Mouse (Mus musculus) urinary bladder, adult 18-20 months (tissue): ENCODE measurements at regions not wholly inside any gene's neighbourhood (a gene's known extent, or its start where the extent isn't known, plus 50 kb on each side); places are given as distances from the start of the nearest gene placed in this dataset.

Source experiments
- DNase-seq, 2 experiments: peaks; one replicate each; pipeline ENCODE4 v3.0.0; 2022; ENCODE audit warnings: low spot score in 2 of 2, mixed read lengths in 2 of 2

DNA sequence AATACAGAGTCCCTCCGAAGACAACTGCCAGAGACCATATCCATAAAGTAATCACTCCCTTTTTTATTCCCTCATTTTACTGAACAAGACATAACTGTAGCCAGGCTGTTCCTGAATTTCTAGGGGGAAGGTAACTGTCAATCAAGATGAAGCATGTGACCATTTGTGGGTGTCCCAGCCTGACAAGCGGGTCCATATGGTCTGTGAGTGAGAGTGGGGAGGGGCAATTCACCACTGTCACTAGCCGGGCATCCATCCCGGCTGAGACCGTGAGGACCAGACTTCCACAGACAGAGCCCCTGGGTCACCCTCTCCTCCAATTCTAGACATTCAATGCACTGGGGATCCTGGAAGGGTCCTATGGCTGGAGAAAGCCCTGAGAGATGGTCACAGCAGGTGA is 54.6 kb downstream of the Gm11733 start:
- no peak for DNase-seq

DNA sequence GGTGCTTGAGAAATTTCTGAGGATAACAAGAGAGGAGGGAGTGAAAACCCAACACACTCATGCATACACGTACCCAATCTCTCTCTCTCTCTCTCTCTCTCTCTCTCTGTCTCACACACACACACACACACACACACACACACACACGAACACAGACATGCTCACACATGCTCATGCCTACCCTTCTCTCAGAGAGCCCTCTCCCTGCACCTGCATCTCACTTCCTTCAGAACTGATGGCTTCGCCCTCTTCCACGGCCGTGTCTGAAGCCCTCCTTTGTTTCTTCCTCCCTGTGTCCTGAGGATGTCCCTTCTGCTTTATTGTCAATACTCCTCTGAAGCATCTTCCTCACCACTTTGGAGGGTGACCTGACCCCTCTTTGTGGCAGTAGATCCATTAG is 56.4 kb downstream of the Gm11733 start:
- no peak for DNase-seq

DNA sequence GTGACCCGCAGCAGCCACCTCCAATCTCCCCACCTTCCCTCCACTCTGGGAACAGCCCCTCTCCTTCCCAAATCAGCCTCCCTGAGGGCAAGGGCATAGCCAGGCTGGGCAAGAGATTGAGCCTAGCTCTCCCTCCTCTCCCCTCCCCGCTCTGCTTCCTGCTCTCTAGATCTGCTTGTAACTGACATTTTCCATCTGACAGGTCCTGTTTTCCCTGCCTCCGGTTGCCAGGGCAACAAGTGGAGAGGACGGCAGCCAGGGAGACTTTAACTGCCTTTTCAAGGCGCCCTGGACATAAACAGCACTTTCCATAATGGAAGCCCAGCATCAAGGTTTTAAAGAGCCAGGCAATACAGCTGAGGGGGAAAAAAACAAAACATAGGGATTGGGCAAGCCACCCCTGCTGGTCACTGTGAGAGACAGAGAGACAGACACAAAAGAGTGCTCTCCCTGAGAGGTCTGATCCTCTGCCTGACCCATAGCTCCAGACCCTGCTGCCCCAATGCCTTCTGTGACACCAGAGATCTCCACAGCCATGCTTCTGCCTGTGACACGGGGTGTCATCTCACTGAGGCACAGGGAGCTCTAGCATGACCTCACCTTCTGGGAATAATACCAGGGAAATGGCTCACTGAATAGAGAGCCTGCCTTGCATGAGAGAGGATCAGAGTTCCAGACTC is 57.2 kb downstream of the Gm11733 start:
- no peak for DNase-seq

DNA sequence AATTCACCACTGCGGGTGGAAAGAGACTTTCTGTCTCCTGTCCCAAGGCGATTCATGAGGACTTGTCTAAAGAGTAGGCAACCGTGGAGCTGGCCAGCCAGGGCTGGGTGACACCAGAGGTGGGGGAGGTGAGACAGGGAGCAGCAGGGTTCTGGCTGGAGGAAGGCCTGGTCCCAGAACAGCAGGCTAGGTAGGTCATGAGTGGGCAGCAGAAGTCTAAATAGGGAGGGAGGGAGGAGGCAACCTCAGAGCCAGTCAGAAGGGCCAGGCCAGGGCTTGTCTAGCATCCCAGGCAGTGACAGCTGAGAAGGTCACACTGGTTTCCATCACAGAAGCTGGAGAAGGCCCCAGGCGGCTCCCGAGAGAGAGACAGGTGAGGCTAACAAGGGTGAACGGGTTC is 59.0 kb downstream of the Gm11733 start:
- no peak for DNase-seq

DNA sequence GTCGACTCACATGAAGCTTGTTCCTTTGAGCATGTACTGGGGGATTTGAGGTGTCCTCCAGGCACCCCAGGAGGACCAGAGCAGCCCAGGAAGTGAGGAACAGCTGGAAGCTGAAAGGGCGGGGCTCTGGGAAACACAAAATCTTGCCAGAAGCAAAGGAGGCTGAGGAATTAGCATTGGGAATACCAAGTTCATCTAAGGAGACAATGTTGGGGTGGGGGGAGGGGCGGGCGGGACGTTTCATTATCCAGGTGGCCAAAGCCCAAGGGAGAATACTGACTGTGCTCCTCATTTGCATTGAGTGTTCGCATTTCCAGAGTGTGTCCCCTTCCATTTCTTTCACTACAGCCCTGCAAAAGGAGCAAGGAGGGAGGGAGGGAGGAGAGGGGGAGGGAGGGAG is 60.3 kb downstream of the Gm11733 start:
- DNase-seq, result no peak

DNA sequence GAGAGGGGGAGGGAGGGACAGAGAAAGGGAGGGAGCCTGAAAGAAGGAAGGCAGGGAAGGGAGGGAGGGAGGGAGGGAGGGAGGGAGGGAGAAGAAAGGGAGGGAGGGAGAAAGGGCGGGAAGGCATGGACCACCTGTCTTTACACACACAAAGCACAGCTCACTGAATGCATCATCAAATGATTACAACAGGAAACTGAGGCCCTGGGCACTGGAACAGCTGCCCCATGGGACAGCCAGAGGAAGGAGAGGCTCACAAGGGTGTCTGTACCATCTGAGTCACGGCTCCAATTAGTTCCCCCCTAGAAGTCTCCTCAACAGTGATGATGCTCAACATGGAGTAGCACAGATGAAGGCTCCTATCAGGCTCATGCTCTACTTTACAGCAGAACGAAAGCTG is 60.8 kb downstream of the Gm11733 start:
- DNase-seq, result no peak

DNA sequence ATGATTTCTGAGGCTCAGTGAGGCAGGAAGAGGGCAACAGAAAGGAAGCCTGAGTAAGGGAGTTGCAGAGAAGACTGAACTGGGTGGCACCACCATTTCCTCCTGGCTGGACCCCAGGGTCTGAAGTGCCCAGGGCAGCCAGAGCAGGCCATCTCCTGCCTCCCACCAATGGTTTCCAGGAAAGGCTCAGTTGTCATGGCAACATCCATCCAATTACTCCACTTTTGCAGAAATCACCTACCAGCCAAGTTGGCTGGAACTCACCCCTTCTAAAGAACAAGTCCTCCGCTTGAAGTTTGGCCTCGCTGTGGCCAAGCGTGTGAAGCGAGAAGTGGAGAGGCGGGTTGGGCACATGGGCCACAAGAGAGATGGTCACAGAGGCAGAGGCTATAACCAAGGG is 67.8 kb downstream of the Gm11733 start:
- no peak for DNase-seq

DNA sequence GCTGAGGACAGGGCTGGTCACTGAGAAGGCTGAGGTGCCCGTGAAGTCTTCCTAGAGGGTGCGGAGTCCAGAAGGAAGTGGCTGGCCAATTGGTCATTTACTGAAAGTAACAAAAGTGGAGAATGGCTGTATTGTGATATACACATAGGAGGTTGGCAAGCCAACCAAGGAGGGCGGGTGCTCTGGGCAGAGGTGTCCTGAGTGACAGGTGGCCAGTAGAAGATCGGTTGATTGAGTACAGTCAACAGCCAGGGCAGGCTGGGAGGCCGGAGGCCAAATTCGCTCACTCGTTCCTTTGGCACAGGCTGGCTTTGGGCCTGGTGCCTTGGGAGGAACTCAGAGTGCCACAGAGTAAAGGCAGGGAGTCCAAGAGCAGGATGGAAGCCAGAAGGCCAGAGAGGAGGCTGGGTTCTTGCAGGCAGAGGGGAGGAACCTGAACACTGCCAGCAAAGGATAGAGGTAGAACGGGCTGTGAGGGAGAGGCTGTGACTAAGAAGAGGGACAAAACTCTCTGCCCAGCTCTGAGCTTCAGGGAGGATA is 68.3 kb downstream of the Gm11733 start:
- DNase-seq, result no peak

DNA sequence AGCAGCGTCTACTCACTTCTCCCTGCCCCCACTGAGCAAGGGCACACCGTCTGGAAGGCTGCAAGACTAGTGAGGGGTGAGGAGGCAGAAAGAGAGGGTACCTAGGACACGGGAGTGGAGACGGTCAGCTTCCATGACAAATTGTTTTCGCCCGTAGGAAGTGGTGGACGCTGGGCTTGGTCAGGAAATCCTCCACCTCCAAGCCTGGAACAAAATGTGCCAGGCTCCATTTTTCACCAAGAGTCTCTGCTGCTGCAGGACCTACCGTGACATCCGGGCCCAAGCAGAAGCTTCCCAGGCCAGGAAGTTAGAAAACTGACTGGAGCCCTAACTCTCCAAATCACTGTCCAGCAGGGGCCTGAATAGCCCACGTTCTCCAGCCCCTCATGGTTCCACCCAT is 69.9 kb downstream of the Gm11733 start:
- no peak for DNase-seq

DNA sequence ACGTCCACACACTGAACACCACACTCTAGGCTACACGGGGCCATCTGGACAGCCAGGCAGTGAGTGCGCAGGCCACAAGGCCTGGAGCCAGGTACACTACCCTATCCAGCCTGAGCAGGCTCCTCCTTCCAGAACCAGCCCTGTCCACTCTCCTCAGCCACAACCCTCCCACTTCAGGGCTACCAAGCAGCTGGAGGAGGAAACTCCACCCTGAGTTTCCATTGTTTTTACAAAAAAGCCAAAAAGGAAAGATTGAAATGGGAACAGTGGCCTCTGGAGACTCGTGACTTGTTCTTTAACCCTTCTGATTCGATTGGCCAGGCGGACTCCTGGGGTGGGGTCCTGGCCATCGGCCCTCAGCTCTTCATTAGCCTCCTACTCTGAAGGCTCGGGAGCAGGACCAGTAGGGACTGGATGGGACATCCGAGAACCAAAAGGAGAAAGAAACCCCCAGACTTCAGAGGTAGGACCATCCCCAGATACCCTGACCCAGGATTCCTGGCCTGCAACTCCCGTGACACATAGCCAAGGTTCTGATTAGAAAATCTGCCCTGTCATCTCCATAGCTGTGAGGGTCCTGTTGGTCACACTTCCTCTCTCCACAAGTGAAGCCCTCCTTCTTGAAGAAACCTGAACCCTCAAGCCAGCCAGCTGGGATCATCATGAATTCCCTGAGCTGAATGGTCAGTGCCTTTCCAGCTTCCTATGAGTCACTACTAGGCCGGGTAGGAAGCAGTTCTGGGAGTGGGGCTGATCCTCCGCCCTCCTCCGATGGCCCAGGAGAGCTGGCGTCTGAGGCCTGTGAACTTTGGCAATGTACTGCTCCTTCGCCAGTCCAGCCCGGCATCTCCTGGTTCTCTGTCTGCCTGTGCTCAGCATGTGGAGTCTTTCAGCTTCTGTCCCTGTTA is 73.6 kb downstream of the Gm11733 start:
- no peak for DNase-seq

DNA sequence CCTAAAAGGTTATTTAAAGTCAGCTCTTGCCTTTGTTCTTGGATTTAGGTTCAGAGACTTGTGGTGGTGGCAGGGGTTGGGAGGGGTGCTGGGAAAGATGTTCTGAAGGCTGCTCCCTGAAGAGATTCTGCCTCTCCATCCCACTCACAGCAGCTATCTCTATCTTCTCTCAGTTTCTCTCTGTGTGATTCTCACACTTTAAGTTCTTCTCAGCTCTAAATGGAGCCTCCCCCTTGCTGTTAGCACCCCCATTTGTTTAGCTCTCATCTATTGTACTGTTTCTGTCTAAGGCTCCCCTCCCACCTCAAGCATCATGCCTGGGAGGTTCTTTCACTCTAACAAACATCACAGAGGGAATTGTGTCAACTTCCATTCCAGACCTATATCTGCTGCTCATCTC is 75.7 kb downstream of the Gm11733 start:
- DNase-seq, result no peak

DNA sequence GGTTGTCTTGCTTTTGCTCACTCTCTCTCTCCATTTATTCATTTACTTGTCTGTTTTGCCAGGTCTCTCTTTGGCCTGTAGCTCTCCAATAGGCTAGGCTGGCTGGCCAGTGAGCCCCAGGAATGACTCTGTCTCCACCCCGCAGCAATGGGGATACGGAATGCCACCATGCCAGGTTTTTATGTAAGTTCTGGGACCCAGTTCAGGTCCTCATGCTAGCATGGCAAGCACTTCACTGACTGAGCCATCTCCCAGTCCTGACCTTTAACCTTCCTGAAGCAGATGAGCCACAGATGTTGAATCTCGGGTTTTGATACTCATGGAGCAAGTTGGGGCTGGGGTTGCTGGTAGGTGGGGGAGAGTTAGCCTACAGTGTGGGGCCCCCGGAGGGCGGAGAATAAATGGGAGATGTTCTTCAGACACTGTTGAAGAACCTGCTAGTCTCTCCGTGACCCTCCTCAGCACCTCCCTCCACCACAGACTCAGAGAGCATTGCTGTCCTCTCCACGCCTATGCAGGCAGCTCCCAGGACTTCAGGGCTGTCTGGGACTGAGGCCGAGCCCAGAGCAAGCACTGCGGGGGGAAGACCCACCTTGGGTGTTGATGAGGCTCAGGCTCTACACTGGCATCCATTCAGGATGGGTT is 83.9 kb downstream of the Gm11733 start:
- DNase-seq, result no peak

DNA sequence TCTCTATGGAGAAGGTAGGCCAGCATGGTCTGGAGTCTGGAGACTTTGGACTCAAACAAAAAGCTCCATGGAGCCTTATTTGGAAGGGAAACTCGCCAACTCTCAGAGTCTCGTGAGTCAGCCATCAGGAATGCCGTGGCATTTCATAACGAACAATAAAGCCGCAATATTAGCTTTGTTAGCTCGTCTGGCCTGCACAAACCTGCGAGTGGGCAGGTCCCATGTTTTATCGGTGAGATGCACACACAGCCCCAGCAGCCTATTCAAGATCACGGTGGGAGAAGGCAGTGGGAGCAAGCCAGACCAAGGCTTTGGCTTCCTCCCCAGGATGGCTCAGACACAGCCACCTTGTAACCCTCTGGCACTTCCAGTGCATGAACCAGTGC is 84.4 kb downstream of the Gm11733 start:
- DNase-seq, result peak; percentile 57 to 73

DNA sequence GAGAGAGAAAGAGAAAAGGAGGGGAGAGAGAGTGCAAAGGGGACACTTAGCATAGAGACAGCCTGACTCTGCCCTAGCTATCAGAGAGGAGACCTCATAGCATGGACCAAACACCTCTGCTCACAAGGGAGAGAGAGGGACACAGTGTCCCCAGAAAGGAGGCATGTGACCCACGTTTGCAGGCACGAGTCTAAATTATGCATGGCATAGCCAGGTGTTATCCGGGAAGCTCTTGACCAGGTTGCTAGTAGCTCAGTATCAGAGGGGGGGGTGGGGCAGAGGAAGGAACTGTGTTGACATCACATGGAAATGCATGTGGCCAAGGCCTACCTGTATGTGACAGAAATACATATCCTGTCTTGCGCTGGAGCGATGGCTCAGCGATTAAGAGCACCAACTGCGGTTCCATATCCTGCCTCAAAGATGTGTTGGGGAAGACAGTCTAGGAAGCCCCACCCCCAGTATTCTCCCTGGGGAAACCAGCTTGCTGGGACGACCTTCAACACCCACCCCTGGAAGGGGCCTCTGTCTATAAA is 84.5 kb upstream of the Tnrc6c start:
- DNase-seq, result no peak

DNA sequence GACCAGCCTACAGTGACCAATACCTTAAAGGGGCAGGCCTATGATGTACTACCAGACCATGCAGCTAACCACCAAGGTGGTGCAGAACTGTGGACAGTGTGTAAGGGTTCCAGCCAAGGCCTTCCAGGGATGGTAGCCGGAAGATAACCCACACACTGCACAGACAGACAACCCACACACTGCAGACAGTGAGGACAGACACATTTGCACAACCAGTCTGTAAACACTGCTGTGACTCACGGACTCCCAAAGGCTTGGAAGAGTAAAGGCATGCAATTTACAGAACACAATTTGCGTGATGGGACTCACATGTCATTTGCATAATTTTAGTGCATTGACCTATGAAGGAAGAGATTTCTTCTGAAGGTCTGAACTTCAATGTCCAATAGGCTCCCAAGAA is 82.2 kb upstream of the Tnrc6c start:
- DNase-seq, result no peak

DNA sequence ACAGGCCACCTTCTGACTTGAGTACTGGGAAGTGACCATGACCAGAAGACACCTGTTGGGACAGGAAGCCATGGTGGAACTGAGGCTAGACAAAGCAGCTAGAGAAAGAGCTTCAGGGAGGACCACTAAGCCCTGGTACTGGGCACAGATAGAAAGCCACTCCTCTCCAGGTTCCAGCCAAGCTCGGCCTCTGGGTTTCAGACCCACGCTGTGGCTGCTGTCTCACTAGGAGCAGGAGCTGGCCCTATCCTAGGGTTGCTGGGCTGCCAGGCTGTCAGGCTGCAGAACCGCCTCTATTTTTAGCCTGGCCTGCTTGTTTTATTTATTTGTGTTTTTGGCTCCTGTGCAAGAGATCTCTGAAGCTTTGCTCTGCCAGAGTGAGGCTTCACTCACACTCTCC is 79.4 kb upstream of the Tnrc6c start:
- no peak for DNase-seq

DNA sequence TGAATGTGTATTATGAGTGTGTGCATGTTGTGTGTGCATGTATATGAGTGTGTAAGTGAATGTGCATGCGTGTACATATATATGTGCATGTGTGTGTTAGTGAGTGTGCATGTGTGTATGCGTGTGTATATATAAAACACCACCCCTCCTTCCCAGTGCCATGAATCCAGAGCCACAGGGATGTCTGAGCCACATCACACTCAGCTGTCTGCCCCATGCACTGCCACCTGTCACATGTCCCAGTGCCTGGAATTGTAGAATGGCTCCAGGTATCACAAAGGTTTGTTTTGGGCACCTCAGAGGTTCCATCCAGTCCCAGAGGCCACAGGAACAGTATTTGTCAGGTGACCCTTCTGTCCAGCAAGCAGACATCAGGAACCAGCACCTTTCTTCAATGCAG is 75.0 kb upstream of the Tnrc6c start:
- no peak for DNase-seq

DNA sequence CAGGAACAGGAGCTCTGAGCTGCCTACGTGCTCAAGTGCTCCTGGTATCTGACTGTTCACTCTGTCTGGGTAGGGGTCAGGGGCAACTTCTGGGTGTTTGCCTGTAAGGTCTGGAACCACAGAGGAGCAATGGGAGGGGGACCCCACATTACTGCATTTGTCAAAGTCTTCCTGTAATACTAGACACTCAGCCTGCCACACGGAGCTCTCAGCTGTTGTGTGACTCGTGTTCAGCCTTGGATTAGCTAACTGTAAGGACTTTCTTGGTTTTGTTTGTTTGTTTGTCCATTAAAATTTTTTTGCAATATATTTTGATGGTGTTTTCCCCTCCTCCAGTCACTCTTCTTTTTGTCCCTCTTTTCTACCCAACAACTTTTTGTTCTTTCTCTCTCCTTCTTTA is 74.4 kb upstream of the Tnrc6c start:
- no peak for DNase-seq

DNA sequence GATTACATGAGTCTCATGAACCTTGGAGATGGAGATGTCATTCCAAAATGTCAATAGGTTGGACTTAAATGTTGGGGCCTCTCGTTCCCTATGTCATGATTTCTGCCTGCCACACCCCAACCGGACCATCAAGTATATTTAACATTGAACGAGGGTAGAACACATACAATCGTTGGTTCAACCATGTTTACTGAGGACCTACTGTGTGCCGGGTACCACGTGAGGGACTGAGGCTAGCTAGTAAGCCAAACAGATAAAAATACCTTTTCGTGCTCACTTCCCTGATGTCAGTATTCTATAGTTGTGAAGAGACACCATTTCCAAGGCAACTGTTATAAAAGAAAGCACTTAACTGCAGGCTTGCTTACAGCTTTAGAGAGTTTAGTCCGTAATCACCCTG is 70.6 kb upstream of the Tnrc6c start:
- DNase-seq, result no peak

DNA sequence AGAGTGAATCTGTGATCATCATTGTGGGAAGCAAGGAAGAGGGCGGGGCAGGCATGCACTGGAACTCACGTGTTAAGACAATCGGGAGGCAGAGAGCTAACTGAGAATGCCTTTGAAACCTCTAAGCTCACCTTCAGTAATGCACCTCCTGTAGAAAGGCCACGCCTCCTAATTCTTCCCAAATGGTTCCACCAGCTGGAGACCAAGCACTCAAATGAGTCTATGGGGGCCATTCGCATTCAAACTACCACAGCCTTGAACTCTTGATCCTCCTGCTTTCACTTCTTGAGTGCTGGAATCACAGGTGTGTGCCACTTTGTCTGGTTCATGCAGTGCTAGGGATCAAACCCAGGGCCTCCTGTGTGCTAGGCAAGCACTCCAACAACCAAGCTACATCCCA is 68.5 kb upstream of the Tnrc6c start:
- DNase-seq, result no peak

DNA sequence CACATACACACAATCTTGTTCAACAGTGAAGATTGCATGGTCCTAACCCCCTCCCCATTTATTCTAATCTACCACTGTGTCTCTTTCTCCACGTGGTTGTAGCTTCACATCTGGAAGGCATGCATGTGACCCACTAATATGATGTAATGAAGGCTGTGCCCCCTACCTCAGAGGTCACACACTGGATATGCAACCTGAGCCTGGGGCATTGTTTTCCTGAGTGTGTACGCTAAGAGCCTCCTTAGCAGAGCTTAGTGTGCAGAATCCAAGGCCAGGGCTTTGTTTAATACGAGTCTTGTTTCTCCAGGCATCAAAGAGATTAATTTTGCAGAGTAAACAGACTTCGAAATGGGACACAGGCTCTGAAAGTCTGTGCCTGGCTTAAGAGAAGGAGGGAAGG is 68.0 kb upstream of the Tnrc6c start:
- no peak for DNase-seq

DNA sequence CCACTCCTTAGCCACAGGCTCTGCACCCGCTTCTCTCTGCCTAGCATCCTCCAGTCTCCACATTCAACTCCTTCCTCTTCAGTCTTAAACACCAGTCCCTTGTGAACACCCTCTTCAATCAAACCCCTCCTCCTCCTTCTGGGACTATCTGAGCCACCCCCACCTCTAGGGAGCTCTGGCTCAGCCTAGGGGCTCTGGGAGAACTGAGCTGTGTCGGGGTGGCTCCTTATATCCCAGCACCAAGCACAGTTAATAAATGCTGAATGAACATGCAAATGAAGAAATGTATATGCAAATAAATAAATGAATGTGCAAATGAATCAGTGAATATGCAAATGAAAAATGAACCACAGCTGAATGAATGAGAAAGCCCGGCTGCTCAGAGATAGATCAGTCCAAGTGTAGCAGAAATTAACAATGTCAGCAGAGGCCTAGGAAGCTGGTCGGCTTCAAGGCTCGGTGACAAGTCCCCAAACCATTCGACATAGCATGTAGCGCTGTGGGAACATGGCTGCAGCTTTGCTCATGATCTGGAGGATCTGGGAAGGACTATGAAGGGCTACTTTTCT is 67.1 kb upstream of the Tnrc6c start:
- no peak for DNase-seq
